Mouse (Mus musculus) gastrocnemius, adult 18-20 months (tissue): ENCODE data around the gene Cdk7. TPM values are rescaled to one million over a fixed set of nuclear protein-coding genes. Genes with fewer than 3 reads are reported as not detected.
"Not testable (repeated sequence)": the region's sequence is repeated elsewhere in the genome, so short reads cannot be mapped to it uniquely, and the experiment has no call there.

Experiments
- DNase-seq: peaks from one replicate; pipeline ENCODE4 v3.0.0; 2021; ENCODE audit warnings: low spot score
- long read RNA-seq, 2 experiments: library from polyadenylated mRNA; stranded (forward); transcript quantifications; one replicate each; pipeline ENCODE4 v2.0.0; 2021
- total RNA-seq, 2 experiments: library from RNA; stranded (reverse); gene quantifications; 2 replicates each; pipeline ENCODE4 v1.2.3; 2021

Gene Cdk7
- total RNA-seq = 10 to 100 TPM; 12.1 to 13.9 TPM
- long read RNA-seq, experiment 1, transcript Cdk7-201 (12 exons, 1,988 nt) = major isoform, 6 of 7 reads
- long read RNA-seq, experiment 1, partial matches to known transcripts = 0 of 7 reads
- long read RNA-seq, experiment 1, other reads (novel, unspliced or antisense) = 1 of 7 reads
- long read RNA-seq, experiment 2, transcript Cdk7-201 (12 exons, 1,988 nt) = major isoform, 15 of 17 reads
- long read RNA-seq, experiment 2, partial matches to known transcripts = 1 of 17 reads
- long read RNA-seq, experiment 2, other reads (novel, unspliced or antisense) = 1 of 17 reads

GRCm38 (mm10) chr13:100730861-100731176, at the start of gene Cdk7:
Gene Cdk7 (minus strand): TSS chr13:100730939.
- DNase-seq = peak; percentile 92

GRCm38 (mm10) chr13:100777491-100777890, 46.8 kb upstream of the Cdk7 start:
- DNase-seq = no peak

GRCm38 (mm10) chr13:100776710-100777109, 46.0 kb upstream of the Cdk7 start:
- DNase-seq = no peak

GRCm38 (mm10) chr13:100776056-100776419, 45.3 kb upstream of the Cdk7 start:
- no peak for DNase-seq

GRCm38 (mm10) chr13:100775252-100776055, 44.7 kb upstream of the Cdk7 start, which contains the start of gene Cenph:
Gene Cenph (minus strand): TSS chr13:100775899.
- peak; percentile 80 for DNase-seq

- DNase-seq = no peak
Observed at GRCm38 (mm10) chr13:100774704-100775103, 44.0 kb upstream of the Cdk7 start.

GRCm38 (mm10) chr13:100755329-100755728, 24.6 kb upstream of the Cdk7 start:
- no peak for DNase-seq

- DNase-seq = no peak
Observed at GRCm38 (mm10) chr13:100754186-100754585, 23.4 kb upstream of the Cdk7 start.

GRCm38 (mm10) chr13:100753011-100753410, 22.3 kb upstream of the Cdk7 start:
- no peak for DNase-seq

- DNase-seq = no peak
Observed at GRCm38 (mm10) chr13:100752529-100752928, 21.8 kb upstream of the Cdk7 start.

GRCm38 (mm10) chr13:100751402-100751801, 20.7 kb upstream of the Cdk7 start:
- DNase-seq = no peak

- no peak for DNase-seq
Observed at GRCm38 (mm10) chr13:100750799-100751198, 20.1 kb upstream of the Cdk7 start.

GRCm38 (mm10) chr13:100748638-100749037, 17.9 kb upstream of the Cdk7 start:
- no peak for DNase-seq

GRCm38 (mm10) chr13:100746090-100746489, 15.4 kb upstream of the Cdk7 start:
- no peak for DNase-seq

GRCm38 (mm10) chr13:100744036-100744744, 13.5 kb upstream of the Cdk7 start, which contains the start of gene Mrps36:
Gene Mrps36 (minus strand): TSS chr13:100744659.
- DNase-seq = peak; percentile 93

- DNase-seq = no peak
Observed at GRCm38 (mm10) chr13:100743346-100744035, 12.8 kb upstream of the Cdk7 start.

GRCm38 (mm10) chr13:100742831-100743230, 12.1 kb upstream of the Cdk7 start:
- no peak for DNase-seq

GRCm38 (mm10) chr13:100732756-100733155, 2.0 kb upstream of the Cdk7 start:
- no peak for DNase-seq

GRCm38 (mm10) chr13:100731462-100732046, 815 bp upstream of the Cdk7 start:
- not testable (repeated sequence) for DNase-seq

GRCm38 (mm10) chr13:100730153-100730860, 432 bp downstream of the Cdk7 start:
- peak; percentile 14 for DNase-seq
